In the genomic region with DNA sequence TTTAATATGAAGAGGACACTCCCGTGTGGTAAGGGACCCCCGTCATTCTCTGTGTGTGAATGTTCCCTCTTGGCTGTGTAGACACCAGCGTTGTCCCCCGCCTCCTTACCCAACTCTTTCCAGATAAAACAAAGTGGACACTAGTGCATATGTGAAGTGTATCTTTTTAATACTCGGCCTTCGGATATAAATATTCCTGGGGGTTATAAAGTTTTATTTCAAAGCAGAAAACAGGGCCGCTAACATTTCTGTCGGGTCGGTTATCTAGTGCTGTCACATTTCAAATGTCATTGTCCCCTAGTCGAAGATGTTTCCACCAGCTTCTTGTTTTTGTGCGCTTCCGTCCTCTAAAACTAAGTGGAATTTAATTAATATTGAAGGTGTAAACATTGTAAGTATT, we compare ENCODE assay signal across 16 mouse cellular contexts. TPM values are rescaled to one million over a fixed set of nuclear protein-coding genes. Genes with fewer than 3 reads are reported as not detected.
A peak's percentile ranks its signal among the peaks of the same experiment; 100 is the strongest.
DNase-seq lines count a peak whose midpoint lies in the region; ATAC-seq lines count a peak whose summit lies in the region.
"Had no signal": no experiment of that assay in that cellular context is flagged by ENCODE, and none has a peak within 500 bp of the region (broad histone marks: within the 10 kb centered on the region; RNA-seq: fewer than 3 reads in every experiment).

No protein-coding gene starts in this region.

- peak overlapping the region; percentile 98 for H3K27ac ChIP-seq in heart, embryonic 12.5 days (ENCODE audit: poor library complexity, severe bottlenecking)
- no peak overlapping the region for H3K27ac ChIP-seq in midbrain, embryonic 14.5 days (replicated peaks; ENCODE audit: low read depth, low read length)
- H3K27ac ChIP-seq in midbrain, embryonic 16.5 days (ENCODE audit: low read length), result no peak overlapping the region
- 0 out of 2 replicates have a peak overlapping the region, but pooled peaks have one; percentile 99 for H3K27ac ChIP-seq in limb, embryonic 11.5 days (replicated peaks; ENCODE audit: low read depth, low read length)
- peak overlapping the region; percentile 92 for H3K27ac ChIP-seq in stomach, embryonic 16.5 days (ENCODE audit: low read length)
- H3K27ac ChIP-seq: forebrain, embryonic 15.5 days; left cerebral cortex, adult 2 months; lung, embryonic 15.5 days had no signal

- peak overlapping the region; percentile 91 for H3K4me3 ChIP-seq in heart, embryonic 12.5 days
- no peak overlapping the region for H3K4me3 ChIP-seq in midbrain, embryonic 14.5 days (replicated peaks; ENCODE audit: low read depth, low read length)
- H3K4me3 ChIP-seq in midbrain, embryonic 16.5 days (ENCODE audit: low read depth, low read length), result no peak overlapping the region
- peak overlapping the region; percentile 85 for H3K4me3 ChIP-seq in limb, embryonic 11.5 days (ENCODE audit: low read depth, low read length)
- peak overlapping the region; percentile 65 for H3K4me3 ChIP-seq in stomach, embryonic 16.5 days (replicated peaks; ENCODE audit: low read length)
- H3K4me3 ChIP-seq: forebrain, embryonic 15.5 days; left cerebral cortex, adult 2 months had no signal

- no peaks in the 10 kb centered on the region for H3K9me3 ChIP-seq in heart, embryonic 12.5 days (replicated peaks)
- no peaks in the 10 kb centered on the region for H3K9me3 ChIP-seq in midbrain, embryonic 14.5 days (ENCODE audit: control insufficient read depth, low read length)
- H3K9me3 ChIP-seq in midbrain, embryonic 16.5 days (replicated peaks; ENCODE audit: control insufficient read depth, low read length, poor library complexity, severe bottlenecking), result no peaks in the 10 kb centered on the region
- no peaks in the 10 kb centered on the region for H3K9me3 ChIP-seq in limb, embryonic 11.5 days (ENCODE audit: control insufficient read depth, low read length)
- no peaks in the 10 kb centered on the region for H3K9me3 ChIP-seq in stomach, embryonic 16.5 days (replicated peaks; ENCODE audit: control insufficient read depth, low read length)
- H3K9me3 ChIP-seq: forebrain, embryonic 15.5 days; lung, embryonic 15.5 days had no signal

- no peak for ATAC-seq in heart, embryonic 12.5 days (ENCODE audit: insufficient number of reproducible peaks, low FRiP score)
- ATAC-seq in midbrain, embryonic 14.5 days (ENCODE audit: low FRiP score, low TSS enrichment), result no peak
- no peak for ATAC-seq in midbrain, embryonic 16.5 days
- ATAC-seq in limb, embryonic 11.5 days (ENCODE audit: insufficient number of reproducible peaks, low FRiP score, low TSS enrichment, low read depth), result no peak
- ATAC-seq in stomach, embryonic 16.5 days (ENCODE audit: insufficient read depth, low FRiP score), result no peak
- ATAC-seq: forebrain, embryonic 15.5 days had no signal

- H3K4me2 ChIP-seq in heart, embryonic 12.5 days, result peak overlapping the region; percentile 94
- no peak overlapping the region for H3K4me2 ChIP-seq in midbrain, embryonic 14.5 days (ENCODE audit: low read length)
- H3K4me2 ChIP-seq in midbrain, embryonic 16.5 days (ENCODE audit: low read length), result no peak overlapping the region
- peak overlapping the region; percentile 61 for H3K4me2 ChIP-seq in limb, embryonic 11.5 days (ENCODE audit: low read depth, severe bottlenecking)
- H3K4me2 ChIP-seq in stomach, embryonic 16.5 days (ENCODE audit: low read depth, low read length), result peak overlapping the region; percentile 54
- H3K4me2 ChIP-seq: forebrain, embryonic 15.5 days; lung, embryonic 15.5 days had no signal

- no peaks in the 10 kb centered on the region for H3K27me3 ChIP-seq in heart, embryonic 12.5 days (replicated peaks)
- H3K27me3 ChIP-seq in midbrain, embryonic 14.5 days (ENCODE audit: control insufficient read depth, insufficient read depth, low read length), result peaks cover 96% of the 10 kb centered on the region
- H3K27me3 ChIP-seq in midbrain, embryonic 16.5 days (ENCODE audit: control insufficient read depth, insufficient read depth, low read depth, low read length), result peaks cover 38% of the 10 kb centered on the region
- H3K27me3 ChIP-seq in limb, embryonic 11.5 days (ENCODE audit: control insufficient read depth, insufficient read depth, low read length), result peaks cover 14% of the 10 kb centered on the region
- H3K27me3 ChIP-seq in stomach, embryonic 16.5 days (ENCODE audit: control insufficient read depth, insufficient read depth, low read length), result peaks cover 62% of the 10 kb centered on the region

- H3K36me3 ChIP-seq in heart, embryonic 12.5 days, result peaks cover 38% of the 10 kb centered on the region
- no peaks in the 10 kb centered on the region for H3K36me3 ChIP-seq in midbrain, embryonic 14.5 days (ENCODE audit: control insufficient read depth, insufficient read depth, low read length)
- no peaks in the 10 kb centered on the region for H3K36me3 ChIP-seq in midbrain, embryonic 16.5 days (ENCODE audit: control insufficient read depth, insufficient read depth, low read length)
- no peaks in the 10 kb centered on the region; the same call in 1 of the 2 replicates for H3K36me3 ChIP-seq in limb, embryonic 11.5 days (ENCODE audit: control insufficient read depth, insufficient read depth, low read length)
- H3K36me3 ChIP-seq in stomach, embryonic 16.5 days (ENCODE audit: control insufficient read depth, insufficient read depth, low read length), result no peaks in the 10 kb centered on the region
- H3K36me3 ChIP-seq: forebrain, embryonic 15.5 days; lung, embryonic 15.5 days had no signal

- 2% methylated on average over 12 of the region's 12 CpGs for WGBS in heart, embryonic 12.5 days
- under 1% methylated on average over 12 of the region's 12 CpGs for WGBS in midbrain, embryonic 14.5 days
- 1% methylated on average over 12 of the region's 12 CpGs for whole genome bisulfite sequencing in midbrain, embryonic 16.5 days
- WGBS in limb, embryonic 11.5 days, result 3% methylated on average over 12 of the region's 12 CpGs
- WGBS in stomach, embryonic 16.5 days, result 18% methylated on average over 12 of the region's 12 CpGs

- DNase-seq in heart, adult 11 months, result no peak
- peak; percentile 40 for DNase-seq in midbrain, embryonic 14.5 days
- DNase-seq in limb, embryonic 11.5 days (ENCODE audit: low spot score), result peak; percentile 31
- DNase-seq in T-cell, adult 2 months (ENCODE audit: low spot score), result no peak
- no peak for DNase-seq in cerebellum, postnatal 4 days (ENCODE audit: low spot score in 2 of 2)
- DNase-seq: cerebellum, adult 11-12 months; gastrocnemius, postnatal 36 days; kidney, adult 11 months; kidney, postnatal 4 days; right cerebral cortex, postnatal 4 days had no signal

- H3K9ac ChIP-seq in heart, embryonic 12.5 days, result peak overlapping the region; percentile 100
- no peak overlapping the region for H3K9ac ChIP-seq in midbrain, embryonic 14.5 days (replicated peaks; ENCODE audit: low read length)
- no peak overlapping the region for H3K9ac ChIP-seq in midbrain, embryonic 16.5 days (ENCODE audit: low read depth, low read length)
- H3K9ac ChIP-seq in limb, embryonic 11.5 days (ENCODE audit: low read length), result peak overlapping the region; percentile 99
- H3K9ac ChIP-seq in stomach, embryonic 16.5 days (ENCODE audit: low read length), result peak overlapping the region; percentile 88
- H3K9ac ChIP-seq: forebrain, embryonic 15.5 days; lung, embryonic 15.5 days had no signal

- H3K4me1 ChIP-seq in heart, embryonic 12.5 days (replicated peaks), result peaks cover 22% of the 10 kb centered on the region
- peaks cover 13% of the 10 kb centered on the region for H3K4me1 ChIP-seq in midbrain, embryonic 14.5 days (ENCODE audit: control insufficient read depth, insufficient read depth, low read length)
- peaks cover 9% of the 10 kb centered on the region for H3K4me1 ChIP-seq in midbrain, embryonic 16.5 days (ENCODE audit: control insufficient read depth, insufficient read depth, low read length)
- peaks cover 5% of the 10 kb centered on the region; the same call in 1 of the 2 replicates for H3K4me1 ChIP-seq in limb, embryonic 11.5 days (ENCODE audit: control insufficient read depth, insufficient read depth, low read length)
- H3K4me1 ChIP-seq in stomach, embryonic 16.5 days (ENCODE audit: control insufficient read depth, insufficient read depth, low read length), result peaks cover 10% of the 10 kb centered on the region

RNA-seq across cellular contexts. Expression of a gene that starts 3.3 kb away (rescaled TPM):
- 18.0 and 19.4 TPM in 2 replicates for polyA plus RNA-seq in heart, embryonic 12.5 days (2016; fragmentation: Nextera tagmentation; extraction: Ambion mirVana)
- not detected in 2 replicates for polyA plus RNA-seq in midbrain, embryonic 14.5 days (2014; fragmentation: Nextera tagmentation; extraction: Ambion mirVana)
- polyA plus RNA-seq in midbrain, embryonic 16.5 days (2015; fragmentation: Nextera tagmentation; extraction: Ambion mirVana), result not detected in 2 replicates
- polyA plus RNA-seq in limb, embryonic 11.5 days (2014; fragmentation: Nextera tagmentation; extraction: Ambion mirVana), result 27.3 and 30.3 TPM in 2 replicates
- polyA plus RNA-seq in stomach, embryonic 16.5 days (2015; fragmentation: Nextera tagmentation; extraction: Ambion mirVana), result 6.2 and 7.5 TPM in 2 replicates
- polyA plus RNA-seq: forebrain, embryonic 15.5 days had no signal

Comparison
In these comparisons a context has a peak if more than half of its experiments do, and no peak if none do; other contexts are left out.
1. H3K27ac ChIP-seq: peak in heart, embryonic 12.5 days (single experiment), limb, embryonic 11.5 days (single experiment) and stomach, embryonic 16.5 days (single experiment); none in midbrain, embryonic 14.5 days (single experiment) and midbrain, embryonic 16.5 days (single experiment).
2. H3K4me2 ChIP-seq: peak in heart, embryonic 12.5 days (single experiment), limb, embryonic 11.5 days (single experiment) and stomach, embryonic 16.5 days (single experiment); none in midbrain, embryonic 14.5 days (single experiment) and midbrain, embryonic 16.5 days (single experiment).
3. H3K4me3 ChIP-seq: peak in heart, embryonic 12.5 days (single experiment), limb, embryonic 11.5 days (single experiment) and stomach, embryonic 16.5 days (single experiment); none in midbrain, embryonic 14.5 days (single experiment) and midbrain, embryonic 16.5 days (single experiment).
4. H3K9ac ChIP-seq: peak in heart, embryonic 12.5 days (single experiment), limb, embryonic 11.5 days (single experiment) and stomach, embryonic 16.5 days (single experiment); none in midbrain, embryonic 14.5 days (single experiment) and midbrain, embryonic 16.5 days (single experiment).
5. DNase-seq: peak in midbrain, embryonic 14.5 days (single experiment) and limb, embryonic 11.5 days (single experiment); none in heart, adult 11 months (single experiment), T-cell, adult 2 months (single experiment) and cerebellum, postnatal 4 days (0 of 2).